Mouse (Mus musculus): ENCODE measurements around the gene Gm4498. TPM values are rescaled to one million over a fixed set of nuclear protein-coding genes. Genes with fewer than 3 reads are reported as not detected.

The Gm4498 gene
- not detected for polyA plus RNA-seq (2017; shearing (Covaris generic))

GRCm38 (mm10) chr7:20233728-20234127 lies at the start of gene Gm4498:
TSS of gene Gm4498 (minus strand) at chr7:20233828.

GRCm38 (mm10) chr7:20262734-20263133 lies 29.1 kb upstream of the Gm4498 start, which contains the start of gene Gm5890:
TSS of gene Gm5890 (minus strand) at chr7:20262834.

GRCm38 (mm10) chr7:20205507-20205906 lies 28.1 kb downstream of the Gm4498 start, which contains the start of gene Gm6164:
TSS of gene Gm6164 (minus strand) at chr7:20205607.

GRCm38 (mm10) chr7:20193410-20193809 lies 40.2 kb downstream of the Gm4498 start, which contains the start of gene Vmn1r95:
TSS of gene Vmn1r95 (plus strand) at chr7:20193710.

Other genes starting within 250 kb of the Gm4498 start
- gene Nlrp9b, start 242.4 kb downstream of the Gm4498 start, polyA plus RNA-seq (2017; shearing (Covaris generic)), result under 1 TPM; 0.16 to 0.34 TPM
- gene Vmn1r91, start 134.1 kb downstream of the Gm4498 start, polyA plus RNA-seq (2017; shearing (Covaris generic)), result 1 to 10 TPM in 1 of 2 experiments, under 1 TPM in 1; 0.16 to 2.1 TPM
- gene Gm16442, start 111.2 kb downstream of the Gm4498 start, polyA plus RNA-seq (2017; shearing (Covaris generic)), result not detected
- not detected for gene Vmn1r93, start 94.7 kb downstream of the Gm4498 start, polyA plus RNA-seq (2017; shearing (Covaris generic))
- not detected for gene Vmn1r94, start 65.5 kb downstream of the Gm4498 start, polyA plus RNA-seq (2017; shearing (Covaris generic))
- gene Vmn1r95, start 40.1 kb downstream of the Gm4498 start, polyA plus RNA-seq (2017; shearing (Covaris generic)), result not detected
- gene Gm6164, start 28.2 kb downstream of the Gm4498 start, polyA plus RNA-seq (2017; shearing (Covaris generic)), result under 1 TPM in 1 of 2 experiments, not detected in 1; 0.18 TPM
- gene Gm5890, start 29.0 kb upstream of the Gm4498 start, polyA plus RNA-seq (2017; shearing (Covaris generic)), result 1 to 10 TPM; 1.2 to 2.7 TPM
- not detected for gene Gm4133, start 100.2 kb upstream of the Gm4498 start, polyA plus RNA-seq (2017; shearing (Covaris generic))
- not detected for gene Gm5728, start 141.6 kb upstream of the Gm4498 start, polyA plus RNA-seq (2017; shearing (Covaris generic))
- not detected for gene Vmn1r100, start 184.1 kb upstream of the Gm4498 start, polyA plus RNA-seq (2017; shearing (Covaris generic))
- not detected for gene Vmn1r101, start 208.8 kb upstream of the Gm4498 start, polyA plus RNA-seq (2017; shearing (Covaris generic))
- gene Gm10670, start 241.1 kb upstream of the Gm4498 start, polyA plus RNA-seq (2017; shearing (Covaris generic)), result 1 to 10 TPM in 1 of 2 experiments, under 1 TPM in 1; 0.28 to 5.2 TPM

Measured in inflammation-experienced regulatory T-cells (primary cell).